Mouse (Mus musculus) kidney, postnatal 0 days (tissue): Measurements from ENCODE around the gene Hcar2. TPM values are rescaled to one million over a fixed set of nuclear protein-coding genes. Genes with fewer than 3 reads are reported as not detected.

Experiments
- ATAC-seq: fragments of 200-750 bp; cut with Nextera tagmentation; replicated peaks from 2 replicates; pipeline ENCODE4 v1.8.0; 2017; ENCODE audit warnings: low read depth, moderate number of reproducible peaks, moderate TSS enrichment, moderate library complexity; ENCODE audit not compliant: low FRiP score
- DNase-seq: peaks from one replicate; pipeline ENCODE4 v3.0.0-alpha.2; 2016; ENCODE audit warnings: low spot score
- H3K27ac ChIP-seq: fragments of 300-500 bp; sonication (generic); 2 replicates; pipeline ENCODE4 v1.5.1; 2014; ENCODE audit warnings: mild to moderate bottlenecking
- H3K27me3 ChIP-seq: fragments of 300-500 bp; sonication (generic); 2 replicates; pipeline ENCODE4 v1.6.1; 2014; ENCODE audit warnings: low read length, mixed read lengths; ENCODE audit not compliant: insufficient read depth
- H3K36me3 ChIP-seq: fragments of 300-500 bp; sonication (generic); 2 replicates; pipeline ENCODE4 v1.6.1; 2014; ENCODE audit warnings: low read length, mixed read lengths; ENCODE audit not compliant: insufficient read depth
- H3K4me1 ChIP-seq: fragments of 300-500 bp; sonication (generic); replicated peaks from 2 replicates; pipeline ENCODE4 v1.6.1; 2014; ENCODE audit warnings: antibody characterized with exemption, low read length, mixed read lengths; ENCODE audit not compliant: insufficient read depth
- H3K4me2 ChIP-seq: fragments of 300-500 bp; sonication (generic); 2 replicates; pipeline ENCODE4 v1.6.1; 2014; ENCODE audit warnings: mild to moderate bottlenecking, low read length, moderate library complexity, mixed read lengths
- H3K4me3 ChIP-seq: fragments of 300-500 bp; sonication (generic); replicated peaks from 2 replicates; pipeline ENCODE4 v1.5.1; 2014; ENCODE audit warnings: low read depth, low read length
- H3K9ac ChIP-seq: fragments of 300-500 bp; sonication (generic); 2 replicates; pipeline ENCODE4 v1.6.1; 2014; ENCODE audit warnings: low read depth, low read length
- H3K9me3 ChIP-seq: fragments of 300-500 bp; sonication (generic); replicated peaks from 2 replicates; pipeline ENCODE4 v1.6.1; 2016; ENCODE audit warnings: low read length, inconsistent platforms, mixed read lengths
- CTCF ChIP-seq: IDR thresholded peaks from 2 replicates; pipeline ENCODE4 v1.5.1; 2016; ENCODE audit warnings: antibody characterized with exemption, low read depth, mild to moderate bottlenecking, moderate library complexity
- WGBS: fragments of 180-500 bp; shearing (Covaris S2); extraction: QIAGEN DNeasy Blood & Tissue Kit; methylation state at CpG from one replicate; pipeline ENCODE4 v1.1.7; 2014; 5-methylcytosine and 5-hydroxymethylcytosine counted together
- polyA plus RNA-seq: library from polyadenylated mRNA; unstranded; fragments of >200 nt; fragmentation: Nextera tagmentation; extraction: Ambion mirVana; gene quantifications from 2 replicates; pipeline ENCODE4 v1.2.1, GENCODE M21; 2015

Hcar2 gene
- polyA plus RNA-seq, 1 experiment from 2014 or later = not detected

DNA sequence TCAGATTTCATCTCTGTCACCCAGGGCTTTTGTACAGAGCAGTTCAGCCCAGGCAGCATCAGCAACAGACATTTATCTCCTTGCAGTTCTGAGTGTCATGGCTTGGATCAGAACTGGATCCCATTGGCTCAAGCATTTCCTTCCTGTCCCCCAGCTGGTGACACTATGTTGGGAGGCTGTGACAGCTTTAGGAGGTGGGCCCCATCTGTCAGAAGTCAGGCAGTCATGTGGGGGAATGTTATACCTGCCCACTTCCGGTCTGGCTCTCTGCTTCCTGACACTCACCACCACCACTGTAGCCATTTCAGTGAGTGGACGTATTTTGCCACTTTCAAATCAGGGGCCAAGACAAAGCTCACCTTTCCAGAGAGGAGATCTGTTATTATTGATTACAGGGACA is 13.9 kb downstream of the Hcar2 start:
- DNase-seq = peak; percentile 42
- Histone ChIP-seq H3K4me3 (no peak overlapping the region), H3K27me3 (no peaks in the 10 kb centered on the region), H3K9me3 (no peaks in the 10 kb centered on the region), H3K4me2 (no peak overlapping the region), H3K4me1 (no peaks in the 10 kb centered on the region), H3K36me3 (no peaks in the 10 kb centered on the region), H3K9ac (no peak overlapping the region), H3K27ac (no peak overlapping the region)
- no peak for ATAC-seq
- WGBS = 12% methylated on average over 2 of the region's 2 CpGs
- no peak for TF ChIP-seq CTCF

DNA sequence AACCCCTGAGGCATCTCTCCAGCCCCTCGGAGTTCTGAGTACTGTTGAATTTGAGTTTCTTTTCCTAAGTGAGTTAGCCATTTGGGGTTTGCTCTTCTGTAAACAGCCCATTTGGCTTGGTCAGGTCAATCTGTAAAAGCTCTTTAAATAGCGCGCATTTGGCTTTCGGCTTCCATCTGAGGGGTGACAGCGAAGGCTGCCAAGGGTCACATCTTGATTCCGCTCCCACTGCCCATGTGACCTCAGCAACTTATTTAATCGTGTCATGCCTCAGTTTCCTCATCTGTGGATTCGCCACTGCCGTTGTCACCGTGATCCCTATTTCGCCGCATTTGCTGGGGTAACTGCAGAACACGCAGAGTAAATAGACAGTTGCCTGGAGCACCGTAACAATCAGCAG is 21.0 kb downstream of the Hcar2 start:
- Histone ChIP-seq H3K27me3 (no peaks in the 10 kb centered on the region), H3K9ac (no peak overlapping the region), H3K36me3 (no peaks in the 10 kb centered on the region), H3K4me1 (0 out of 2 replicates have a peak, but pooled peaks cover 3% of the 10 kb centered on the region), H3K9me3 (no peaks in the 10 kb centered on the region), H3K27ac (0 out of 2 replicates have a peak overlapping the region, but pooled peaks have one; percentile 42), H3K4me2 (peak overlapping the region; percentile 27; the same call in 1 of the 2 replicates), H3K4me3 (no peak overlapping the region)
- 68% methylated on average over 14 of the region's 14 CpGs for WGBS
- TF ChIP-seq CTCF = no peak
- DNase-seq (no peak), ATAC-seq (no peak)

DNA sequence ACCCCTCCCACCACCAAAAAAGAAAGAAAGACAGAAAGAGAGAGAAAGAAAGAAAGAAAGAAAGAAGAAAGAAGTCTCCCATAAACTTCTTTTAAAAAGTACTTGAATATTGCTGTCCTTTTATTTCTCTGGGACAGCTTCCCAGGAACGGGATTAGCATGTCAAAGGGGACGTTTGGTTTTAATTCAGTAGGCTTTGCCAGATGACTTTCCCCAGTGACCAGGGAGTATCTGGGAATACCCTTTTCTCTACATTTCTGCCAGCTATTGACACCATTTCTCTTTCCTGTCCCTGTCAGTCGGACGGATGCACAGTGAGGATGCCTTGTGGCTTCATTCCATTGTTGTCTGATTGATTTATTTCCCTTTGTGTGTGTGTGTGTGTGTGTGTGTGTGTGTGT is 21.5 kb downstream of the Hcar2 start:
- Histone ChIP-seq H3K9ac (no peak overlapping the region), H3K27me3 (no peaks in the 10 kb centered on the region), H3K4me2 (no peak overlapping the region), H3K36me3 (no peaks in the 10 kb centered on the region), H3K9me3 (no peaks in the 10 kb centered on the region), H3K27ac (0 out of 2 replicates have a peak overlapping the region, but pooled peaks have one; percentile 42), H3K4me3 (no peak overlapping the region), H3K4me1 (0 out of 2 replicates have a peak, but pooled peaks cover 3% of the 10 kb centered on the region)
- DNase-seq = peak; percentile 56
- no peak for ATAC-seq
- TF ChIP-seq CTCF = no peak
- 40% methylated on average over 4 of the region's 4 CpGs for WGBS

DNA sequence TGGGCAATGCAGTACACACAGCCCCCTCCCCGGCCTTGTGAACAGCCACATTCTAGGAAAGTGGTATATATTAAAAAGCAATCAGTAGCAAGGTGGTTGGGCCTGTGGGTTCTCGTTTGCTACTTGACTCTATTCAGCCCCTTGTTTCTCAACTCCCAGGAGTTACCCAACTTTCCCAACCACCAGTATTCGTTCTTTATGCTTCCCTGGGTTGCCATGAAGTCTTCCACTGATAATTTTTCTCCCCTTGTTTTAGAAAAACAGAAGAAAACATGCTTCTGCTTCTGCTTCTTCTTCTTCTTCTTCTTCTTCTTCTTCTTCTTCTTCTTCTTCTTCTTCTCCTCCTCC is 22.4 kb downstream of the Hcar2 start:
- ATAC-seq (no peak), DNase-seq (no peak)
- 76% methylated on average over 3 of the region's 3 CpGs for WGBS
- no peak overlapping the region for H3K4me2 ChIP-seq
- H3K36me3 ChIP-seq = no peaks in the 10 kb centered on the region
- H3K27ac ChIP-seq = no peak overlapping the region
- H3K4me3 ChIP-seq = no peak overlapping the region
- H3K4me1 ChIP-seq = 0 out of 2 replicates have a peak, but pooled peaks cover 3% of the 10 kb centered on the region
- no peaks in the 10 kb centered on the region for H3K27me3 ChIP-seq
- H3K9ac ChIP-seq = no peak overlapping the region
- TF ChIP-seq CTCF = no peak
- H3K9me3 ChIP-seq = no peaks in the 10 kb centered on the region

DNA sequence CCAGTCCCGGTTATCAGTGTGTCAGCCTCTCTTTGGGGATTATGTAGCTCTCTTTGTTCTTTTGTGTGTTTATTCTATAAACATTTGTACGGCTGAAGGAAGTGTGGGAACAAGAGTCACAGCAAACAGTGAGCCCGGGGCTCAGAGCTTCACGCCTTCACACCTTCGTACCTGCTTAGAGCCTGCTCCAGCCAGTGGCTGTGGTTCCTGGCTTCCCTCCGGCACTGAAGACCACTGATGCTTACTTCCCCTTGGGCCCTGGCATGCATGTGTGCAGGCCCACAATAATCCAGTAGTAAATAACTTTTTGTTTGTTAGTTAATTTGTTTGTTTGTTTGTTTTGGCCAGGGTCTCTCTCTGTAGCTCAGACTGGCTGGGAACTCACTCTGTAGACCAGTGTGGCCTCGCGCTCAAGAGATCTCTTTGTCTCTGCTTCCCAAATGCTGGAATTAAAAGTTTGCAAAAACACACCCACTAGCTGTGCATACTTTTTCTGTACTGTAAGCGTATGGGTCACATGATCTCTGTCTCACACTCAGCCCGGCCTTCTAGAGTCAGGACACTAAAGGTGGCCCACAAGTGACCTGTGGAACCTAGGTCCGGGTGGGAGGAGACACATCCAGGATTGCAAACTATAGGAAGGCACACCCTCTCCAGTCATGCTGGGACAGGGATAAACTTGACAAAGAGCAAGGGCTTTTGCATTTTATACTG is 22.9 kb downstream of the Hcar2 start:
- Histone ChIP-seq H3K9ac (no peak overlapping the region), H3K36me3 (no peaks in the 10 kb centered on the region), H3K27ac (no peak overlapping the region), H3K4me2 (no peak overlapping the region), H3K9me3 (no peaks in the 10 kb centered on the region), H3K4me3 (no peak overlapping the region), H3K4me1 (0 out of 2 replicates have a peak, but pooled peaks cover 3% of the 10 kb centered on the region), H3K27me3 (no peaks in the 10 kb centered on the region)
- no peak for TF ChIP-seq CTCF
- ATAC-seq (no peak), DNase-seq (no peak)
- 51% methylated on average over 11 of the region's 11 CpGs for WGBS

DNA sequence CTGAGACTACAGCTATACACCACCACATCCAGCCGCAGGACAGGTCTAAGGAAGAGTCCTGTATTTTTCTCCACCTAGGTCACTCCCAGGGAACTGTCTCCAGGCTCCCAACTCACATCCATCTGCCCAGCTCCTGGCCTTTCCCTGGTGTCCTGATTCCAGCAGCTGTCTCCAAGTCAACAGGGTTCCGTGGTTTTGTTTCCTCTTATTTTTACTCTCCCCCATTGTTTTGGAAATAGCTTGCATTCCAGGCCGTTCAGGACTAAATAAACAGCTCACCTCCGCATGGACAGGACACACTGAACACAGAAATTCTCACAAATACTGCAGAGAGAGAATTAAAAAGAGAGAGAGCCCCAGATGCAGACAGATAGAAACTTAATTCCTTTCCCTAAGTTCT is 27.9 kb downstream of the Hcar2 start:
- Histone ChIP-seq H3K27me3 (no peaks in the 10 kb centered on the region), H3K4me1 (0 out of 2 replicates have a peak, but pooled peaks cover 3% of the 10 kb centered on the region), H3K9me3 (no peaks in the 10 kb centered on the region), H3K4me2 (no peak overlapping the region), H3K4me3 (no peak overlapping the region), H3K9ac (no peak overlapping the region), H3K36me3 (no peaks in the 10 kb centered on the region), H3K27ac (peak overlapping the region; percentile 31; the same call in 1 of the 2 replicates)
- no peak for DNase-seq
- 39% methylated on average over 4 of the region's 4 CpGs for WGBS
- no peak for TF ChIP-seq CTCF
- ATAC-seq = no peak

DNA sequence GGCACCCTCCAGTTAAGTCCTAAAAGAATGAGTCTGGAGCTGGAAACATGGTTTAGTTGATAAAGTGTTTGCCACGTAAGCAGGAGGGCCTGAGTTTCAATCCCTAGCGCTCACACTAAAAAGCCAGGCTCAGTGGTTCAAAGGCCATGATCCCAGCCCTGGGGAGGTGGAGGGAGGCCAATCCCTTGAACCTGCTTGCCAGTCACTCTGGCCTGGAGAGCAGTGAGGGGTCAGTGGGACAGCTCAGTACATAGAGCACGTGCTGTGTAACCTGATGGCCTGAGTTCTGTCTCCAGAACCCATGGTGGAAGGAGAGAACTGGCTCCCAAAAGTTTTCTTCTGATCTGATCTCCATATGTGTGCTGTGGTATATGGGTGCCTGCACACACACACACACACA is 30.5 kb downstream of the Hcar2 start:
- TF ChIP-seq CTCF = no peak
- Histone ChIP-seq H3K36me3 (no peaks in the 10 kb centered on the region), H3K27ac (no peak overlapping the region), H3K4me1 (no peaks in the 10 kb centered on the region), H3K27me3 (no peaks in the 10 kb centered on the region), H3K9me3 (no peaks in the 10 kb centered on the region), H3K9ac (no peak overlapping the region), H3K4me3 (no peak overlapping the region), H3K4me2 (no peak overlapping the region)
- DNase-seq (no peak), ATAC-seq (no peak)
- WGBS = 76% methylated on average over 3 of the region's 3 CpGs
